Mouse (Mus musculus) bone marrow, adult 2 months (tissue): Measurements from ENCODE around the gene Wfdc5.

Experiments
- CTCF ChIP-seq: fragments of 200-500 bp; IDR thresholded peaks from 2 replicates; pipeline ENCODE4 v1.5.1; 2011; ENCODE audit warnings: low read length, control low read depth; ENCODE audit not compliant: control insufficient read depth, insufficient read depth
- POLR2A ChIP-seq: fragments of 200-500 bp; IDR thresholded peaks from 2 replicates; pipeline ENCODE4 v1.6.1; 2011; ENCODE audit warnings: low read depth, mild to moderate bottlenecking, control low read depth, low read length, borderline replicate concordance; ENCODE audit not compliant: control insufficient read depth

GRCm38 (mm10) chr2:164167752-164168570, 14.6 kb downstream of the Wfdc5 start:
- TF ChIP-seq CTCF (no peak), POLR2A (no peak)
